Mouse (Mus musculus) spleen, postnatal 36 days (tissue): ENCODE results near the gene Cabp2.
A peak's percentile ranks its signal among the peaks of the same experiment; 100 is the strongest.
"Not testable (repeated sequence)": the region's sequence is repeated elsewhere in the genome, so short reads cannot be mapped to it uniquely, and the experiment has no call there.

Source experiments
- DNase-seq, 2 experiments: peaks; one replicate each; pipeline ENCODE4 v3.0.0; 2022; ENCODE audit warnings: low spot score in 2 of 2, mixed read lengths in 1 of 2

Gene Cabp2

GRCm38 (mm10) chr19:4081394-4081793 is at the start of gene Cabp2:
Gene Cabp2, plus strand, starts transcription at chr19:4081578.
- DNase-seq: no peak

GRCm38 (mm10) chr19:4032668-4033067 is 48.7 kb upstream of the Cabp2 start:
- no peak for DNase-seq

- DNase-seq: no peak
Observed at GRCm38 (mm10) chr19:4033298-4033697, 48.1 kb upstream of the Cabp2 start.

GRCm38 (mm10) chr19:4033742-4034141 is 47.6 kb upstream of the Cabp2 start:
- no peak for DNase-seq

GRCm38 (mm10) chr19:4036327-4037045 is 44.9 kb upstream of the Cabp2 start:
- no peak for DNase-seq

- DNase-seq: not testable (repeated sequence)
Observed at GRCm38 (mm10) chr19:4037154-4037787, 44.1 kb upstream of the Cabp2 start.

- peak; percentile 88 to 89 for DNase-seq
Observed at GRCm38 (mm10) chr19:4037788-4038232, 43.6 kb upstream of the Cabp2 start, which contains the start of gene Gstp1. Gene Gstp1, minus strand, starts transcription at chr19:4037985.

GRCm38 (mm10) chr19:4040941-4041340 is 40.4 kb upstream of the Cabp2 start:
- DNase-seq: not testable (repeated sequence)

GRCm38 (mm10) chr19:4041500-4041899 is 39.9 kb upstream of the Cabp2 start:
- DNase-seq: not testable (repeated sequence)

GRCm38 (mm10) chr19:4042124-4042523 is 39.3 kb upstream of the Cabp2 start:
- no peak for DNase-seq

GRCm38 (mm10) chr19:4044109-4044508 is 37.3 kb upstream of the Cabp2 start:
- DNase-seq: not testable (repeated sequence)

- DNase-seq: peak; percentile 29 to 61
Observed at GRCm38 (mm10) chr19:4045966-4046865, 35.2 kb upstream of the Cabp2 start, which contains the start of gene Gstp2. Gene Gstp2, minus strand, starts transcription at chr19:4046023.

GRCm38 (mm10) chr19:4046866-4047254 is 34.5 kb upstream of the Cabp2 start:
- peak; percentile 26 to 49 for DNase-seq

- DNase-seq: peak; percentile 71 to 81
Observed at GRCm38 (mm10) chr19:4047859-4048258, 33.5 kb upstream of the Cabp2 start.

- DNase-seq: not testable (repeated sequence)
Observed at GRCm38 (mm10) chr19:4049069-4049468, 32.3 kb upstream of the Cabp2 start.

- no peak for DNase-seq
Observed at GRCm38 (mm10) chr19:4051016-4051415, 30.4 kb upstream of the Cabp2 start.

GRCm38 (mm10) chr19:4051741-4052515 is 29.4 kb upstream of the Cabp2 start:
- DNase-seq: peak; percentile 52 to 65

GRCm38 (mm10) chr19:4052516-4053030 is 28.8 kb upstream of the Cabp2 start:
- no peak for DNase-seq

GRCm38 (mm10) chr19:4054613-4055012 is 26.8 kb upstream of the Cabp2 start:
- no peak for DNase-seq

- DNase-seq: no peak
Observed at GRCm38 (mm10) chr19:4055216-4055946, 26.0 kb upstream of the Cabp2 start.
